Mouse (Mus musculus): ENCODE measurements around the gene Atl3. TPM values are rescaled to one million over a fixed set of nuclear protein-coding genes. Genes with fewer than 3 reads are reported as not detected.
A peak's percentile ranks its signal among the peaks of the same experiment; 100 is the strongest.

The Atl3 gene
- polyA plus RNA-seq, 1 experiment from 2014 or later, result 9.5 TPM

DNA sequence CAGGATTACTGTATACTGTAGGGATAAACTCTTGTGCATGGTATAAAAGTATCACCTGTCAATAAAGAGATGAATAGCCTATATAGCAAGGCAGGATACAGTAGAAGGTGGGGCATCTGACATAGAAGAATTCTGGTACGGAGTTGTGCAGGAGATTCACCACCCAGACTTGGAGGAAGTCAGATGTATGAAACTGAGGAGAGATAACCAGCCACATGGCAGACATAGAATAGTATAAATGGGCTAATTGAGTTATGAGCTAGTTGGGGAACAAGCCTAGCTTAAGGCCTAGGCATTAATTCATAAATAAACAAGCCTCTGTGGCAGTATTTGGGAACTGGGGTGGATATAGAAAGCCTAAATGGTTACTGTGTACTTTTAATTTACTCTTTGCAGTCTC lies 22.6 kb downstream of the Atl3 start:
- DNase-seq (ENCODE audit: low spot score), result no peak
- H3K4me2 ChIP-seq (ENCODE audit: low read depth), result no peak overlapping the region
- no peaks in the 10 kb centered on the region for H3K36me3 ChIP-seq (ENCODE audit: control insufficient read depth, insufficient read depth, low read length)
- no peak overlapping the region for H3K9ac ChIP-seq (ENCODE audit: low read length)
- H3K4me1 ChIP-seq (ENCODE audit: control insufficient read depth, insufficient read depth, low read length), result no peaks in the 10 kb centered on the region
- WGBS, result 91% methylated on average over 1 of the region's 1 CpGs
- H3K9me3 ChIP-seq (ENCODE audit: control insufficient read depth, low read length), result no peaks in the 10 kb centered on the region
- H3K27me3 ChIP-seq (ENCODE audit: control insufficient read depth, insufficient read depth, low read length), result no peaks in the 10 kb centered on the region
- no peak for ATAC-seq (ENCODE audit: insufficient read depth, low FRiP score, low TSS enrichment)
- no peak overlapping the region for H3K4me3 ChIP-seq (ENCODE audit: low read depth, low read length)
- no peak overlapping the region for H3K27ac ChIP-seq (ENCODE audit: low read depth, low read length)

DNA sequence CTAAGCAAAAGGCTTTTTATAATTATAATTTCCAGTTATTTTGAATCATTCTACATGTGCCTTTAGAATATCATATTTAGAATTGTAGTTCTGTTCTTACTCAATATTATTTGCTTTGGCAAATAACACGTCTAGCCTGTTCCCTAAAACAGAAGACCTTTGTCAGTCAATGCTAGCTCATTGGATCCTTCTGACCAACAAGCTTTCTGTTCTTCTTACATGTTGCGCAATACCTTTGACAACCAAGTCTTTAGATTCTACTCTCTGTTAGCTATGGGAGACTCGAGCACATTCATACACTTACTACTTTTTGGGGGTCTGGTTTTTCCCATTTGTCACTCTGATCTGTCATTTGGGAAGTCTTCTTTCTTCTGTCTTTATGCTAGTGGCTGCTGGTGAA lies 27.8 kb downstream of the Atl3 start:
- WGBS, result 91% methylated on average over 3 of the region's 3 CpGs
- no peak for ATAC-seq (ENCODE audit: insufficient read depth, low FRiP score, low TSS enrichment)

DNA sequence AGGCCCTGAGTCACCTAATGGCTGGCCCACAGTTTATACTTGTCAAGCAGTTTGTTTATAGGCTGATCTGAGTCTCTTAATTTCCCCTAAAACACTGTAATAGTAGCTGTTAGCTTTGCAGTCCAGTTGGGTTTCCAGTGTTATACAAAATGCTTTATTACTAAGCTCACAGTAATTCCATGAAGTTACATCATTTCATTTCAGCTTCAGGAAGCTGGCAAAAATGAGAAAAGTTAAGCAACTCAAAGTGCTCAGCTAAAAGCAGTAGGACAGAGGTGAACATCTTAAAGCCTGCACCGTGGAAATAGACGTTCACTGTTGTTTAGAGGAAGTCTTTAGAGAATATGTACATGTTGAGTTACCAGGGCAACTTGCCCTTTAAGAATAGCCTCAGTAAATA lies 29.0 kb downstream of the Atl3 start:
- Histone ChIP-seq H3K9ac (ENCODE audit: low read length) (no peak overlapping the region), H3K27ac (ENCODE audit: low read depth, low read length) (no peak overlapping the region), H3K4me1 (ENCODE audit: control insufficient read depth, insufficient read depth, low read length) (no peaks in the 10 kb centered on the region), H3K9me3 (ENCODE audit: control insufficient read depth, low read length) (no peaks in the 10 kb centered on the region), H3K4me3 (ENCODE audit: low read depth, low read length) (no peak overlapping the region), H3K4me2 (ENCODE audit: low read depth) (no peak overlapping the region), H3K36me3 (ENCODE audit: control insufficient read depth, insufficient read depth, low read length) (peaks cover 6% of the 10 kb centered on the region), H3K27me3 (ENCODE audit: control insufficient read depth, insufficient read depth, low read length) (no peaks in the 10 kb centered on the region)
- DNase-seq (ENCODE audit: low spot score) (no peak), ATAC-seq (ENCODE audit: insufficient read depth, low FRiP score, low TSS enrichment) (no peak)
- WGBS, result 95% methylated on average over 2 of the region's 2 CpGs

More for the DNA sequence above, 27.8 kb downstream of the Atl3 start:
- Histone ChIP-seq H3K9ac (ENCODE audit: low read length) (no peak overlapping the region), H3K27ac (ENCODE audit: low read depth, low read length) (no peak overlapping the region), H3K9me3 (ENCODE audit: control insufficient read depth, low read length) (no peaks in the 10 kb centered on the region), H3K36me3 (ENCODE audit: control insufficient read depth, insufficient read depth, low read length) (peaks cover 6% of the 10 kb centered on the region), H3K4me1 (ENCODE audit: control insufficient read depth, insufficient read depth, low read length) (no peaks in the 10 kb centered on the region), H3K4me2 (ENCODE audit: low read depth) (no peak overlapping the region), H3K4me3 (ENCODE audit: low read depth, low read length) (no peak overlapping the region), H3K27me3 (ENCODE audit: control insufficient read depth, insufficient read depth, low read length) (no peaks in the 10 kb centered on the region)
- DNase-seq (ENCODE audit: low spot score), result no peak

DNA sequence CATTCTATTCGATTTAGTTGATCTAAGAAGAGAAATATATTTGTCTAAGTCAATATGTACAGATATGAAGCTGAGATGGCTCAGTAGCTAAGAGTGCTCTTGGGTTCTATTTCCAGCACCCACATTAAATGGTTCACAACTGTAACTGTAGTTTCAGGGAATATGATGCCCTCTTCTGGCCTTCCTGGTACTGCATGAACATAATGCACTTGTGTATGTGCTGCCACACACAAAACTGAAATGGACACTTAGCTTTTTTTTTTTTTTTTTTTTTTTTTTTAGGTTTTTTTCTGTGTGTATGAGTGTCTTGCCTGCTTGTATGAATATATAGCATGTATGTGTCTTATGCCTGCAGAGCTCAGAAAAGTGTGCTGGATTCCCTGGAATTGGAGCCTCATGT lies 29.5 kb downstream of the Atl3 start:
- Histone ChIP-seq H3K9me3 (ENCODE audit: control insufficient read depth, low read length) (no peaks in the 10 kb centered on the region), H3K4me2 (ENCODE audit: low read depth) (no peak overlapping the region), H3K27me3 (ENCODE audit: control insufficient read depth, insufficient read depth, low read length) (no peaks in the 10 kb centered on the region), H3K36me3 (ENCODE audit: control insufficient read depth, insufficient read depth, low read length) (peaks cover 6% of the 10 kb centered on the region), H3K27ac (ENCODE audit: low read depth, low read length) (no peak overlapping the region), H3K4me1 (ENCODE audit: control insufficient read depth, insufficient read depth, low read length) (no peaks in the 10 kb centered on the region), H3K4me3 (ENCODE audit: low read depth, low read length) (no peak overlapping the region), H3K9ac (ENCODE audit: low read length) (no peak overlapping the region)
- WGBS, result 100% methylated on average over 1 of the region's 1 CpGs
- ATAC-seq (ENCODE audit: insufficient read depth, low FRiP score, low TSS enrichment) (no peak), DNase-seq (ENCODE audit: low spot score) (no peak)

DNA sequence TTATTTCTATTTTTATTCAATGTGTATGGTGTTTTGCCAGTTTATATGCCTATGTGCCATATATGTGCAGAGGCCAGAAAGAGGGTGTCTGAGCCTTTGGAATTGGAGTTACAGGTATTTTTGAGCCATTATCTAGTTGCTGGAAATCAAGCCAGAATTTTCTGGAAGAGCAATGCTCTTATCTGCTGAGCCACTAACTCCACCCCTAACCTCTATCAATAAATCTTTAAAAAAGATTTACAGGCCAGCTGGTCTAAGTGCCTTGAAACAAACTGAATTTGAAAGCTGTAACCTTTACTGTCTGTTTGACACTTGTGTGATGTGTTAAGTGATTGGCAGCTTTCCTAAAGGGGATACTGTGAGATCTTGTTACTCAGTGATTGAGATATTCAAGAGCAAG lies 29.9 kb downstream of the Atl3 start:
- DNase-seq (ENCODE audit: low spot score), result no peak
- H3K36me3 ChIP-seq (ENCODE audit: control insufficient read depth, insufficient read depth, low read length), result peaks cover 6% of the 10 kb centered on the region
- no peaks in the 10 kb centered on the region for H3K9me3 ChIP-seq (ENCODE audit: control insufficient read depth, low read length)
- no peak overlapping the region for H3K27ac ChIP-seq (ENCODE audit: low read depth, low read length)
- no peak overlapping the region for H3K4me3 ChIP-seq (ENCODE audit: low read depth, low read length)
- ATAC-seq (ENCODE audit: insufficient read depth, low FRiP score, low TSS enrichment), result no peak
- H3K4me2 ChIP-seq (ENCODE audit: low read depth), result no peak overlapping the region
- no peak overlapping the region for H3K9ac ChIP-seq (ENCODE audit: low read length)
- no peaks in the 10 kb centered on the region for H3K27me3 ChIP-seq (ENCODE audit: control insufficient read depth, insufficient read depth, low read length)
- no peaks in the 10 kb centered on the region for H3K4me1 ChIP-seq (ENCODE audit: control insufficient read depth, insufficient read depth, low read length)

DNA sequence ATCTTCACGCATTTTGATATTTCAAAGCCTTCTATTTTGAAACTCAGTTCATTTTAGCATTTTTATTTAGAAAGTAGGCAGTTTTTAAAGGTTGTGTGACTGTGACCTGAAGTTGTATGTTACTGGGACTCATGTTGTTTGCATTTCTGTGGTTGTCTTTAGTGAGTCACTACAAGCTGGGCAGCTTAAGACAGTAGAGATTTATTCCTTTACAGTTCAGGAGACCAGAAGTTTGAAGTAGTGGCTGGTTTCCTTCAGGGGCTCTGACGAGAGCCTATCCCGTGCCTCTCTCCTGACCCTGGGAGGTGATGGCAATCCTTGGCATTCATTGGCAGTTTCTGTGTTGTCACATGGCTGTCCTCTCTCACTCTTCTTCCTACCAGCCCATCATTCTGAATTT lies 31.0 kb downstream of the Atl3 start:
- no peak for DNase-seq (ENCODE audit: low spot score)
- WGBS, result 69% methylated on average over 3 of the region's 3 CpGs
- peaks cover 6% of the 10 kb centered on the region for H3K36me3 ChIP-seq (ENCODE audit: control insufficient read depth, insufficient read depth, low read length)
- H3K4me3 ChIP-seq (ENCODE audit: low read depth, low read length), result no peak overlapping the region
- H3K9me3 ChIP-seq (ENCODE audit: control insufficient read depth, low read length), result no peaks in the 10 kb centered on the region
- H3K27ac ChIP-seq (ENCODE audit: low read depth, low read length), result no peak overlapping the region
- H3K4me1 ChIP-seq (ENCODE audit: control insufficient read depth, insufficient read depth, low read length), result no peaks in the 10 kb centered on the region
- H3K9ac ChIP-seq (ENCODE audit: low read length), result no peak overlapping the region
- H3K27me3 ChIP-seq (ENCODE audit: control insufficient read depth, insufficient read depth, low read length), result no peaks in the 10 kb centered on the region
- H3K4me2 ChIP-seq (ENCODE audit: low read depth), result no peak overlapping the region
- no peak for ATAC-seq (ENCODE audit: insufficient read depth, low FRiP score, low TSS enrichment)

DNA sequence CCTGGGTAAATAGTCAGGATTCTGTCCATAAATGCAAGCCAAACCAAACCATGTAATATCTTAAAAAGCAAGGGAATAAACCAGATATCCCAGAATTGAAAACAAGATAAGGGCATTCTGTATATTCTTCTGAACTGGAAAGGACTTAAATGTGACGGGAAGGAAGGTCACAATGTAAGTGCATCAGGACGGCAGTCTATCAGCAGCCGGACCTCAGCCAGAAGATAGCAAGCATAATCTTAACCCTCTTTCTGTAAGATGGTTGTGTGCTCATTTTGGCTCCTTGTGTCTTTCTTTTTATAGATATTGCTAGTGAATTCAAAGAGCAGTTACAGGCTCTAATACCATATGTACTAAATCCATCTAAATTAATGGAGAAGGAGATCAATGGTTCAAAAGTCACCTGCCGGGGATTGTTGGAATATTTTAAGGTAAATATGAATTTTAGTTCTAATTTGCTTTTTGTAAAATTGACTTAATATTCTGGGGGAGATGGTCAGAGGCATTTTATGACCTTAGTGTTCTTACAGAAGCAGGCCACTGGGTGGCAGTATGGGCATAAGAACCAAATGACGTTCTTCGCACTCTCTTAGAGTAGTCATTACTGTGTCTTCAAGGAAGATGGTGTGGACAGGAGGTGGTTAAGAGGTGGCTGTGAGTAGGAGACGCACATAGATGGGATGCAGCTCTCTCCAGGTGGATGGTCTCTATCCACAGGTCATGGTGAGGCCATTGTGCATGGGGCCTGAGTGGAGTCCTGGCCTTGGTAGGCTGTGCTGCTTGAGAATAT lies 35.0 kb downstream of the Atl3 start:
- no peak overlapping the region for H3K4me2 ChIP-seq (ENCODE audit: low read depth)
- DNase-seq (ENCODE audit: low spot score), result peak; percentile 62
- no peak overlapping the region for H3K9ac ChIP-seq (ENCODE audit: low read length)
- no peaks in the 10 kb centered on the region for H3K27me3 ChIP-seq (ENCODE audit: control insufficient read depth, insufficient read depth, low read length)
- H3K4me3 ChIP-seq (ENCODE audit: low read depth, low read length), result no peak overlapping the region
- 63% methylated on average over 7 of the region's 7 CpGs for WGBS
- H3K9me3 ChIP-seq (ENCODE audit: control insufficient read depth, low read length), result no peaks in the 10 kb centered on the region
- ATAC-seq (ENCODE audit: insufficient read depth, low FRiP score, low TSS enrichment), result no peak
- H3K4me1 ChIP-seq (ENCODE audit: control insufficient read depth, insufficient read depth, low read length), result no peaks in the 10 kb centered on the region
- peaks cover 4% of the 10 kb centered on the region for H3K36me3 ChIP-seq (ENCODE audit: control insufficient read depth, insufficient read depth, low read length)
- H3K27ac ChIP-seq (ENCODE audit: low read depth, low read length), result no peak overlapping the region

DNA sequence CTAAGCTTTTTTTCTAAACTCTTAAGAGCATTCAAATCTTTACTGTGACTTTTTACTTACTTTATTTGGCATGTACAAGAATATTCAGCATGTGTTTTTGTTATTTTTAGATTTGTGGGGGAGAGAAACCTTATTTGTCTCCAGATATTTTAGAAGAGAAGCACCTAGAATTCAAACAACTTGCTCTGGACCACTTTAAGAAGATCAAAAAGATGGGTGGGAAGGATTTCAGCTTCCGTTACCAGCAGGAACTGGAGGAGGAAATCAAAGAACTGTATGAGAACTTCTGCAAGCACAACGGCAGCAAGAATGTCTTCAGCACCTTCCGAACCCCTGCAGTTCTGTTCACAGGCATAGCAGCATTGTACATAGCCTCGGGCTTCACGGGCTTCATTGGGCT lies 38.1 kb downstream of the Atl3 start:
- WGBS, result 92% methylated on average over 5 of the region's 5 CpGs
- Histone ChIP-seq H3K4me2 (ENCODE audit: low read depth) (no peak overlapping the region), H3K4me3 (ENCODE audit: low read depth, low read length) (no peak overlapping the region), H3K9ac (ENCODE audit: low read length) (no peak overlapping the region), H3K9me3 (ENCODE audit: control insufficient read depth, low read length) (no peaks in the 10 kb centered on the region), H3K27me3 (ENCODE audit: control insufficient read depth, insufficient read depth, low read length) (no peaks in the 10 kb centered on the region), H3K36me3 (ENCODE audit: control insufficient read depth, insufficient read depth, low read length) (peaks cover 8% of the 10 kb centered on the region), H3K27ac (ENCODE audit: low read depth, low read length) (no peak overlapping the region), H3K4me1 (ENCODE audit: control insufficient read depth, insufficient read depth, low read length) (no peaks in the 10 kb centered on the region)
- DNase-seq (ENCODE audit: low spot score) (no peak), ATAC-seq (ENCODE audit: insufficient read depth, low FRiP score, low TSS enrichment) (no peak)

DNA sequence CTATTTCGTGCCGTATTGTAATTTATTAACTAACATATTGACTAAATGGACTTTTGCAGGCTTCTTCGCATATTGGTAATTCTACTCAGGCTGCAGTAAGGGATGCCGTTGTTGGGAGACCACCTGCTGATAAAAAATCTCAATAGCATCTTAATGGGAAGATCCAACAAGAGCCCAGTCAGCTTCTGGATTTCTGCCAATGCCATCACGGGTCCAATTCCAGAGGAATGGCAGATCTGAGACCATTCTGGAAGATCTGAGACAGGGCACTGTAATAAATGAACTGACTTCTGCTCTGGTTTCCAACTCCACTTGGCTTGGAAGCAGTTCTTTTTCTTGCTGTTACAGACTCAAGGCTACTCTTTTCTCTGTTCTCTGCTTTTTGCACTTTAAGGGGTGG lies 40.1 kb downstream of the Atl3 start:
- no peaks in the 10 kb centered on the region for H3K27me3 ChIP-seq (ENCODE audit: control insufficient read depth, insufficient read depth, low read length)
- H3K4me3 ChIP-seq (ENCODE audit: low read depth, low read length), result no peak overlapping the region
- no peak overlapping the region for H3K27ac ChIP-seq (ENCODE audit: low read depth, low read length)
- H3K9ac ChIP-seq (ENCODE audit: low read length), result no peak overlapping the region
- ATAC-seq (ENCODE audit: insufficient read depth, low FRiP score, low TSS enrichment) (no peak), DNase-seq (ENCODE audit: low spot score) (no peak)
- H3K9me3 ChIP-seq (ENCODE audit: control insufficient read depth, low read length), result no peaks in the 10 kb centered on the region
- no peaks in the 10 kb centered on the region for H3K4me1 ChIP-seq (ENCODE audit: control insufficient read depth, insufficient read depth, low read length)
- H3K4me2 ChIP-seq (ENCODE audit: low read depth), result no peak overlapping the region
- 89% methylated on average over 5 of the region's 5 CpGs for WGBS
- H3K36me3 ChIP-seq (ENCODE audit: control insufficient read depth, insufficient read depth, low read length), result peaks cover 8% of the 10 kb centered on the region
